In the genomic region with DNA sequence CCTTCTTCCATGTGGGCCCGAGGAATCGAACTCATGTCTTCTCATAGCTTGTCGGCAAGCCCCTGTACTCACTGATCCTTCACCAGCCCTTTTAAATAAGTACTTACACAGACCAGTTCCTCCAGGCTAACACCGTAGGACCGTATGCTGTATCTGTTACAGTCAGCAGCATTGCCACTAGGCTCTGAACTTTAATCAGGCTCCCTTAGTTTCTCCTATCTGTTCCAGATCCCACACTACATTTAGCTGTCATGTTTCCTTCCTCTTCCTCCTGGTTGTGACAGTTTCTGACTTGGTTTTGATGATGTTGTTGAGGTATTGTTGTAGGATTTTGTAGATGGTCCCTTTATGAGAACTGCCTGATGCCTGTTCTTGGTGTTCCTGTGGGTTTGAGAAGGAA, we compare ENCODE assay signal across 20 mouse cellular contexts. TPM values are rescaled to one million over a fixed set of nuclear protein-coding genes. Genes with fewer than 3 reads are reported as not detected.
DNase-seq lines count a peak whose midpoint lies in the region; ATAC-seq lines count a peak whose summit lies in the region.
"Had no signal": no experiment of that assay in that cellular context is flagged by ENCODE, and none has a peak within 500 bp of the region (broad histone marks: within the 10 kb centered on the region; RNA-seq: fewer than 3 reads in every experiment).

No protein-coding gene starts in this region.

- WGBS in liver, embryonic 11.5 days = 74% methylated on average over 5 of the region's 5 CpGs
- WGBS in liver, embryonic 15.5 days (ENCODE audit: insufficient replicate concordance) = 40% methylated on average over 5 of the region's 5 CpGs
- WGBS in neural tube, embryonic 15.5 days = 92% methylated on average over 5 of the region's 5 CpGs
- 87% methylated on average over 5 of the region's 5 CpGs for WGBS in limb, embryonic 10.5 days

- H3K27me3 ChIP-seq in liver, embryonic 11.5 days (replicated peaks; ENCODE audit: control insufficient read depth, insufficient read depth, low read length) = no peaks in the 10 kb centered on the region
- H3K27me3 ChIP-seq in liver, embryonic 15.5 days = no peaks in the 10 kb centered on the region
- no peaks in the 10 kb centered on the region for H3K27me3 ChIP-seq in neural tube, embryonic 15.5 days (replicated peaks)
- H3K27me3 ChIP-seq in limb, embryonic 10.5 days (ENCODE audit: low read depth, poor library complexity, severe bottlenecking) = no peaks in the 10 kb centered on the region
- H3K27me3 ChIP-seq: embryonic facial prominence, embryonic 15.5 days; forebrain, embryonic 12.5 days; heart, embryonic 15.5 days had no signal

- no peak for ATAC-seq in liver, embryonic 11.5 days (replicated peaks; ENCODE audit: low FRiP score)
- ATAC-seq in liver, embryonic 15.5 days (ENCODE audit: insufficient read depth) = no peak
- ATAC-seq in neural tube, embryonic 15.5 days (ENCODE audit: low FRiP score) = no peak
- ATAC-seq: forebrain, embryonic 16.5 days had no signal

- H3K4me3 ChIP-seq in liver, embryonic 11.5 days (ENCODE audit: low read depth, low read length) = 0 out of 2 replicates have a peak overlapping the region, but pooled peaks have one; percentile 8
- H3K4me3 ChIP-seq in liver, embryonic 15.5 days (replicated peaks) = peak overlapping the region; percentile 0; the same call in 1 of the 2 replicates
- no peak overlapping the region for H3K4me3 ChIP-seq in neural tube, embryonic 15.5 days (replicated peaks)
- no peak overlapping the region for H3K4me3 ChIP-seq in limb, embryonic 10.5 days
- H3K4me3 ChIP-seq: embryonic facial prominence, embryonic 15.5 days; forebrain, embryonic 12.5 days; heart, embryonic 10.5 days; heart, embryonic 15.5 days; hindbrain, embryonic 10.5 days had no signal

- H3K4me1 ChIP-seq in liver, embryonic 11.5 days (replicated peaks; ENCODE audit: control insufficient read depth, insufficient read depth, low read length) = peaks cover 46% of the 10 kb centered on the region
- H3K4me1 ChIP-seq in liver, embryonic 15.5 days (replicated peaks) = peaks cover 86% of the 10 kb centered on the region
- H3K4me1 ChIP-seq in neural tube, embryonic 15.5 days = peaks cover 6% of the 10 kb centered on the region; the same call in 1 of the 2 replicates
- H3K4me1 ChIP-seq in limb, embryonic 10.5 days = peaks cover 20% of the 10 kb centered on the region

- peak overlapping the region; percentile 66 for H3K27ac ChIP-seq in liver, embryonic 11.5 days (ENCODE audit: low read depth, low read length)
- peak overlapping the region; percentile 99 for H3K27ac ChIP-seq in liver, embryonic 15.5 days (replicated peaks)
- H3K27ac ChIP-seq in neural tube, embryonic 15.5 days (replicated peaks) = no peak overlapping the region
- H3K27ac ChIP-seq in limb, embryonic 10.5 days = no peak overlapping the region
- H3K27ac ChIP-seq: embryonic facial prominence, embryonic 15.5 days; forebrain, embryonic 12.5 days; heart, embryonic 10.5 days; heart, embryonic 15.5 days; hindbrain, embryonic 10.5 days; hindbrain, embryonic 14.5 days had no signal

- no peaks in the 10 kb centered on the region for H3K9me3 ChIP-seq in liver, embryonic 11.5 days (ENCODE audit: control insufficient read depth, low read length)
- H3K9me3 ChIP-seq in liver, embryonic 15.5 days (replicated peaks) = no peaks in the 10 kb centered on the region
- H3K9me3 ChIP-seq in neural tube, embryonic 15.5 days (replicated peaks) = no peaks in the 10 kb centered on the region
- H3K9me3 ChIP-seq in limb, embryonic 10.5 days (replicated peaks) = no peaks in the 10 kb centered on the region
- H3K9me3 ChIP-seq: embryonic facial prominence, embryonic 15.5 days; forebrain, embryonic 12.5 days; heart, embryonic 10.5 days; heart, embryonic 15.5 days; hindbrain, embryonic 10.5 days had no signal

- H3K9ac ChIP-seq in liver, embryonic 11.5 days (ENCODE audit: low read depth, low read length) = no peak overlapping the region; the same call in 1 of the 2 replicates
- H3K9ac ChIP-seq in liver, embryonic 15.5 days = 0 out of 2 replicates have a peak overlapping the region, but pooled peaks have one; percentile 12
- H3K9ac ChIP-seq in neural tube, embryonic 15.5 days (replicated peaks) = no peak overlapping the region
- H3K9ac ChIP-seq: embryonic facial prominence, embryonic 15.5 days; forebrain, embryonic 12.5 days; heart, embryonic 15.5 days; hindbrain, embryonic 14.5 days had no signal

- H3K4me2 ChIP-seq in liver, embryonic 11.5 days = peak overlapping the region; percentile 21; the same call in 1 of the 2 replicates
- H3K4me2 ChIP-seq in liver, embryonic 15.5 days = peak overlapping the region; percentile 32
- H3K4me2 ChIP-seq in neural tube, embryonic 15.5 days = no peak overlapping the region
- H3K4me2 ChIP-seq: embryonic facial prominence, embryonic 15.5 days; forebrain, embryonic 12.5 days; heart, embryonic 15.5 days; hindbrain, embryonic 14.5 days had no signal

- peaks cover 5% of the 10 kb centered on the region; the same call in 1 of the 2 replicates for H3K36me3 ChIP-seq in liver, embryonic 11.5 days (ENCODE audit: control insufficient read depth, insufficient read depth, low read length)
- H3K36me3 ChIP-seq in liver, embryonic 15.5 days (replicated peaks) = peaks cover 75% of the 10 kb centered on the region
- H3K36me3 ChIP-seq in neural tube, embryonic 15.5 days = no peaks in the 10 kb centered on the region
- no peaks in the 10 kb centered on the region for H3K36me3 ChIP-seq in limb, embryonic 10.5 days
- H3K36me3 ChIP-seq: embryonic facial prominence, embryonic 15.5 days; forebrain, embryonic 12.5 days; heart, embryonic 10.5 days; heart, embryonic 15.5 days; hindbrain, embryonic 10.5 days had no signal

- peak; percentile 71 for DNase-seq in MEL-GATA-1-ER (ENCODE audit: extremely low read depth, low read depth)
- no peak for DNase-seq in liver, embryonic 11.5 days (ENCODE audit: low spot score)
- DNase-seq in limb, embryonic 10.5 days (ENCODE audit: low spot score) = no peak
- DNase-seq in ovary, adult 18-20 months (ENCODE audit: low spot score) = no peak
- DNase-seq: adrenal gland, postnatal 10 days; cerebellum, adult 11 months; cerebellum, adult 8-10 months; cerebellum, postnatal 14 days; embryo, embryonic 11 days; gastrocnemius, postnatal 10 days; heart, adult 18-20 months had no signal

RNA-seq across cellular contexts. Expression of a gene that starts 10.1 kb away (rescaled TPM):
- 44.8 and 53.0 TPM in 2 replicates for polyA plus RNA-seq in liver, embryonic 11.5 days (2014; fragmentation: Nextera tagmentation; extraction: Ambion mirVana)
- 184 and 205 TPM in 2 replicates for polyA plus RNA-seq in liver, embryonic 15.5 days (2015; fragmentation: Nextera tagmentation; extraction: Ambion mirVana)
- 11.0 and 12.9 TPM in 2 replicates for polyA plus RNA-seq in neural tube, embryonic 15.5 days (2015; fragmentation: Nextera tagmentation; extraction: Ambion mirVana)
- polyA plus RNA-seq in limb, embryonic 10.5 days (2016; fragmentation: Nextera tagmentation; extraction: Ambion mirVana) = 6.7 and 7.0 TPM in 2 replicates

RNA-seq across cellular contexts. Expression of a gene that starts 31.2 kb away (rescaled TPM):
- polyA plus RNA-seq in liver, embryonic 11.5 days (2014; fragmentation: Nextera tagmentation; extraction: Ambion mirVana) = 22.3 and 22.5 TPM in 2 replicates
- polyA plus RNA-seq in liver, embryonic 15.5 days (2015; fragmentation: Nextera tagmentation; extraction: Ambion mirVana) = 3.2 and 3.6 TPM in 2 replicates
- polyA plus RNA-seq in neural tube, embryonic 15.5 days (2015; fragmentation: Nextera tagmentation; extraction: Ambion mirVana) = 10.8 and 18.3 TPM in 2 replicates
- 67.6 and 69.3 TPM in 2 replicates for polyA plus RNA-seq in limb, embryonic 10.5 days (2016; fragmentation: Nextera tagmentation; extraction: Ambion mirVana)

Comparison
In these comparisons a context has a peak if more than half of its experiments do, and no peak if none do; other contexts are left out.
1. H3K27ac ChIP-seq: peak in liver, embryonic 11.5 days (single experiment) and liver, embryonic 15.5 days (single experiment); none in neural tube, embryonic 15.5 days (single experiment) and limb, embryonic 10.5 days (single experiment).
2. H3K4me3 ChIP-seq: peak in liver, embryonic 11.5 days (single experiment) and liver, embryonic 15.5 days (single experiment); none in neural tube, embryonic 15.5 days (single experiment) and limb, embryonic 10.5 days (single experiment).